In genomic region chr11:16800507-16800906, GRCm38 (mm10) we compare ENCODE assay signal across 10 mouse cellular contexts. TPM values are rescaled to one million over a fixed set of nuclear protein-coding genes. Genes with fewer than 3 reads are reported as not detected.
DNase-seq lines count a peak whose midpoint lies in the region; ATAC-seq and TF ChIP-seq lines count a peak whose summit lies in the region.
"Had no signal": no experiment of that assay in that cellular context is flagged by ENCODE, and none has a peak within 500 bp of the region (broad histone marks: within the 10 kb centered on the region; RNA-seq: fewer than 3 reads in every experiment).

No protein-coding gene starts in this region.

- H3K27me3 ChIP-seq in myocyte (ENCODE audit: control insufficient read depth, insufficient read depth, insufficient read length): no peaks in the 10 kb centered on the region
- H3K27me3 ChIP-seq in hindbrain, embryonic 16.5 days (replicated peaks; ENCODE audit: control insufficient read depth, insufficient read depth, low read length): no peaks in the 10 kb centered on the region
- no peaks in the 10 kb centered on the region for H3K27me3 ChIP-seq in forebrain, embryonic 10.5 days (ENCODE audit: poor library complexity, severe bottlenecking)
- H3K27me3 ChIP-seq: embryonic facial prominence, embryonic 15.5 days; liver, embryonic 13.5 days had no signal

- H3K27ac ChIP-seq in hindbrain, embryonic 16.5 days (ENCODE audit: low read depth, low read length): no peak overlapping the region
- H3K27ac ChIP-seq in forebrain, embryonic 10.5 days: no peak overlapping the region
- H3K27ac ChIP-seq: embryonic facial prominence, embryonic 15.5 days; liver, embryonic 13.5 days had no signal

- no peak for ATAC-seq in hindbrain, embryonic 16.5 days

- no peaks in the 10 kb centered on the region for H3K79me2 ChIP-seq in myocyte (ENCODE audit: control insufficient read depth, insufficient read depth)

- WGBS in hindbrain, embryonic 16.5 days: 81% methylated on average over 6 of the region's 6 CpGs
- 88% methylated on average over 6 of the region's 6 CpGs for WGBS in forebrain, embryonic 10.5 days

- TF ChIP-seq POLR2A in myocyte (IDR thresholded peaks at IDR 0.05; ENCODE audit: insufficient read length, low read depth): no peak

- H3ac ChIP-seq in myocyte (ENCODE audit: control insufficient read depth, insufficient read length): no peak overlapping the region

- no peaks in the 10 kb centered on the region for H3K4me1 ChIP-seq in hindbrain, embryonic 16.5 days (ENCODE audit: control insufficient read depth, insufficient read depth, low read depth, low read length)
- no peaks in the 10 kb centered on the region for H3K4me1 ChIP-seq in forebrain, embryonic 10.5 days

- no peak overlapping the region for H3K4me3 ChIP-seq in myocyte
- H3K4me3 ChIP-seq in hindbrain, embryonic 16.5 days (ENCODE audit: low read length): no peak overlapping the region
- H3K4me3 ChIP-seq in forebrain, embryonic 10.5 days: no peak overlapping the region
- H3K4me3 ChIP-seq: embryonic facial prominence, embryonic 15.5 days; liver, embryonic 13.5 days had no signal

- H3K4me2 ChIP-seq in myocyte (ENCODE audit: low read depth): peak overlapping the region; percentile 59
- no peak overlapping the region for H3K4me2 ChIP-seq in hindbrain, embryonic 16.5 days (ENCODE audit: low read length)
- H3K4me2 ChIP-seq: embryonic facial prominence, embryonic 15.5 days; liver, embryonic 13.5 days had no signal

- H3K9me3 ChIP-seq in hindbrain, embryonic 16.5 days (ENCODE audit: control insufficient read depth, low read length): no peaks in the 10 kb centered on the region
- H3K9me3 ChIP-seq in forebrain, embryonic 10.5 days: no peaks in the 10 kb centered on the region
- H3K9me3 ChIP-seq: embryonic facial prominence, embryonic 15.5 days; liver, embryonic 13.5 days had no signal

- peak; percentile 79 for DNase-seq in adrenal gland, adult 2 months
- DNase-seq in gonadal fat pad, adult 2 months (ENCODE audit: low read depth): peak; percentile 73
- DNase-seq in kidney, adult 9 months: peak; percentile 94
- DNase-seq in embryo, embryonic 10.5 days (ENCODE audit: low spot score): no peak
- DNase-seq in spleen, postnatal 4 days (ENCODE audit: low spot score in 2 of 2): no peak
- no peak for DNase-seq in forebrain, embryonic 10.5 days (ENCODE audit: extremely low spot score, low spot score)
- DNase-seq: liver, embryonic 13.5 days had no signal

- no peak overlapping the region for H3K9ac ChIP-seq in hindbrain, embryonic 16.5 days (ENCODE audit: low read depth, low read length)
- H3K9ac ChIP-seq: embryonic facial prominence, embryonic 15.5 days; liver, embryonic 13.5 days had no signal

- H3K36me3 ChIP-seq in myocyte (ENCODE audit: control insufficient read depth, insufficient read depth): no peaks in the 10 kb centered on the region
- no peaks in the 10 kb centered on the region for H3K36me3 ChIP-seq in hindbrain, embryonic 16.5 days (ENCODE audit: control insufficient read depth, insufficient read depth, low read length)
- H3K36me3 ChIP-seq in forebrain, embryonic 10.5 days (replicated peaks): no peaks in the 10 kb centered on the region
- H3K36me3 ChIP-seq: embryonic facial prominence, embryonic 15.5 days; liver, embryonic 13.5 days had no signal

TF ChIP-seq in myocyte, 11 proteins besides CTCF, POLR2A, EP300 and RAD21:
- TF ChIP-seq MYOD1 (IDR thresholded peaks at IDR 0.05; ENCODE audit: control insufficient read depth in 1 of 3, insufficient read length in 2 of 3, low read depth in 2 of 3) (peak in 1 of 3 experiments; percentile 21), MYOG (IDR thresholded peaks at IDR 0.05; ENCODE audit: control insufficient read depth in 1 of 3, insufficient read depth in 1 of 3, insufficient read length in 2 of 3, low read depth in 2 of 3) (no peak)

RNA-seq across cellular contexts. Expression of gene Egfr, which starts 48.5 kb away (rescaled TPM):
- 10 to 100 TPM in 1 of 2 experiments, 1 to 10 TPM in 1; 9.5 to 10.0 TPM for total RNA-seq in adrenal gland, adult 2 months (2021)
- 17.8 and 18.3 TPM in 2 replicates for polyA plus RNA-seq in adrenal gland, adult 2 months (2012; rRNA removed)
- 44.6 and 47.8 TPM in 2 replicates for polyA plus RNA-seq in gonadal fat pad, adult 2 months (2012; rRNA removed)
- polyA plus RNA-seq in myocyte (2012; fragmentation: generic; extraction: Trizol): 4.1 TPM
- 6.2 and 8.4 TPM in 2 replicates for polyA plus RNA-seq in hindbrain, embryonic 16.5 days (2015; fragmentation: Nextera tagmentation; extraction: Ambion mirVana)
- polyA plus RNA-seq in forebrain, embryonic 10.5 days (2016; fragmentation: Nextera tagmentation; extraction: Ambion mirVana): 2.2 and 2.6 TPM in 2 replicates

Comparison
In these comparisons a context has a peak if more than half of its experiments do, and no peak if none do; other contexts are left out.
1. DNase-seq: peak in adrenal gland, adult 2 months (single experiment), gonadal fat pad, adult 2 months (single experiment) and kidney, adult 9 months (single experiment); none in embryo, embryonic 10.5 days (single experiment), spleen, postnatal 4 days (0 of 2) and forebrain, embryonic 10.5 days (single experiment).